Mouse (Mus musculus): ENCODE results near the gene Mreg.
"Not testable (repeated sequence)": the region's sequence is repeated elsewhere in the genome, so short reads cannot be mapped to it uniquely, and the experiment has no call there.

The Mreg gene

DNA sequence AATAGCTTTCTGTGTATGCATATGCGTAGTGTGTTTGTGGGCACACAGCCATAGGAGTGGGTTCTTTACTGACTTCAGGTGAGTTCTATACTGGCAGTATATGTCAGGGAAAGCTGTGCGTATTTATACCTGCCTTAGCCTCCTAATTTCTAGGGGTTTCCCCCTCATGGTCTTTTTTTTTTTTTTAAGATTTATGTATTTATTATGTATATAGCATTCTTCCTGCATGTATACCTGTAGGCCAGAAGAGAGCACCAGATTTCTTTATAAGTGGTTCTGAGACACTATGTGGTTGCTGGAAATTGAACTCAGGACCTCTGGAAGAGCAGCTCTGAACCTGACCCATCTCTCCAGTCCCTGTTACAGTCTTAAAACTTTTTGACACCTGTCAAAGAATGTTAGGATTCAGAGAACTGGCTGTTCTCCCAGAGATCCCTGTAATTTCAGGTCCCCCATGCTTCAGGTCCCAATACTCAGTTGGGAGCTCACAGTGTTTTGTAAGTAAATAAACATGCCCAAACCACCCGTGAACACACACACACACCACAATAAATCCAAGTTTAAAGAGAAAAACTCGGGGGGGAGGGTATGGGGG, 14.9 kb upstream of the Mreg start:
- DNase-seq (ENCODE audit: low read depth, low spot score), result no peak

DNA sequence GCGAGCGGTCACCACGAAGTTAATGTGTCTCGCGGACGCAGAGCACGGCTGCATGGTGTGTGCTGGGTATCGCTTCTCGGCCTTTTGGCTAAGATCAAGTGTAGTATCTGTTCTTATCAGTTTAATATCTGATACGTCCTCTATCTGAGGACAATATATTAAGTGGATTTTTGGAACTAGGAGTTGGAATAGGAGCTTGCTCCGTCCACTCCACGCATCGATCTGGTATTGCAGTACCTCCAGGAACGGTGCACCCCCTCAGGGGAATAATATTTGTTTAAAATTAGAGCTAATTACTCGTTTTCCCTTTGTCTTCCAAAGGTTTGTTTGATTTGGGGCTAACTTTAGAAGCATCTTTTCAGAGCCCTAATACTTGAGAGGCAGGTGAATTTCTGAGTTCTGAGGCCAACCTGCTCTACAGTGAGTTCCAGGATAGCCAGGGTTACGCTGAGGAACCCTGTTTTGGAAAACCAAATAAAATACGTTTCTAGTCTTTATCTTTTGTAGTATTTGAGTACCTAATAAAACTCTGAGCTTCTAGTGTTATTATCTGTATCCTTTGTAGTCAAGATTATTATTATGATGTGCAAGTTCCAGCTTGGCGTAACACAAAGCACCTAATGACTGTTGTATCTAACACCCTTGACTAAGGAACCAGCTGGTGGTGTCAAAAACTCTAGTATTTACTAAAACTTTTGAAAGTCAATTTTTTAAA, 14.2 kb upstream of the Mreg start:
- DNase-seq (ENCODE audit: low read depth, low spot score), result no peak

DNA sequence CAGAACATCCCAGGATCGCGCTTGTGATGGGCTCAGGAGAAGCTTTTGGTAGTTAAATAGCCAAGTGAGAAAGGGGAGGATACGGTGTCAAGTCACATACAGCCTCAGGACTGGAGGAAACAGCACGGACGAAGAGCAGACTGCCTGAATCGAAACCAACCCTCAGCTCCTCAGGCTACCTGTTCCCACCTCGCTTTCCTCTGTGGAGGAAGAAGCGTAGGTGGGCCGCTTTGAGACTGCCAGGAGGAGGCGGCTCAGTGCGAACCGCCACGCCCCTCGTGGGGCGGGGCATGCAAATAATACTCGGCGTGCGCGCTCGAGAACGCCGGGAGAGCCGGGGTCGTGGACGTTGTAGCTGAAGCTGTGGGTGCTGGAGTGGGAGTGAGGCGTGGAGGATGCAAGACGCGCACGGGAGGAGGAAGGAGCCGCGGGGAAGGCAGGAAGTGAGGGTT, 13.6 kb upstream of the Mreg start:
- not testable (repeated sequence) for DNase-seq (ENCODE audit: low read depth, low spot score)

DNA sequence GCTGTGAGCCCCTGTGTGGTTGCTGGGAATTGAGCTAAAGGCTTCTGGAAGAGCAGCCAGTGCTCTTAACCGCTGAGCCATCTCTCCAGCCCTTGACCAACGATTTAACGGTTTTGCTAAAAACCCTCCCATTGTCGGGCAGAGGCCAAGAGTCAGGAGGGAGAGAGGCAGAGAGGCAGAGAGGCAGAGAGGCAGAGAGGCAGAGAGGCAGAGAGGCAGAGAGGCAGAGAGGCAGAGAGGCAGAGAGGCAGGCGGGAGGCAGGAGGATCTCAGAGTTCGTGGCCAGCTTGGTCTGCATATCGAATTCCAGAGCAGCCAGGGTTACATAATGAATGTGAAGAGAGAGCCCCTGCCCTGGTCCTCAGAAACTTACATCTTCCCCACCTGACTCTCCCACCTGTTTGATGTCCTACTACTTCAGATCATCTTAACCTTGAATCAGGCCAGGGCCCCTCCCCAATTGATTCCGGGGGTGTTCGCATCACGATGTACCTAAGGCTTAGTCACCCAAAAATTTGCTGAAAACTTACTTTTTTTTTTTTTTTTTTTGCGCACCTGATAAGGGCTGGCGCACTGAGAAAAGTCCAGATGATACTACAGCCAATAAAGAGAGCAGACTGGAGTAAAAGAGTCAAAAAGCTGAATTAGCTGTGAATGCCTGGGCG, 13.1 kb upstream of the Mreg start:
- no peak for DNase-seq (ENCODE audit: low read depth, low spot score)

DNA sequence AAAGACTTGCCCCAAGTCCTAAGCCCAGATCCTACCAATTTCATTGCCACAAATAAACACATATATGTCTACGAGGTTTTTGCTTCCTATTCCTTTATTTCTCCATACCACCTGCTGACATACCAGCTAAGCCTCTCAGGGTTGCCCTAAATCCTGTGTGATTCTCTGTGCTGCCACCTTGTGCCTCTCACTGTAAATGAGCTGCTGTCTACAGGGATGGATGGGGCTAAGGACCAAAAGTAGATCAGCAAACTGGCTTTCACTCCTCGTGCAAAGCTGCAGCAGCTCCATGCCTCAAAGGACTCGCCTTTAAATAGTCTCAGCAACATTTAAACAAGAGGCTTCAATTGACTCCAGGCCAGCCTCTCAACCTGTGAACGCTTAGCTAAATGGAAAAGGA, 7.9 kb upstream of the Mreg start:
- DNase-seq (ENCODE audit: low read depth, low spot score), result no peak

DNA sequence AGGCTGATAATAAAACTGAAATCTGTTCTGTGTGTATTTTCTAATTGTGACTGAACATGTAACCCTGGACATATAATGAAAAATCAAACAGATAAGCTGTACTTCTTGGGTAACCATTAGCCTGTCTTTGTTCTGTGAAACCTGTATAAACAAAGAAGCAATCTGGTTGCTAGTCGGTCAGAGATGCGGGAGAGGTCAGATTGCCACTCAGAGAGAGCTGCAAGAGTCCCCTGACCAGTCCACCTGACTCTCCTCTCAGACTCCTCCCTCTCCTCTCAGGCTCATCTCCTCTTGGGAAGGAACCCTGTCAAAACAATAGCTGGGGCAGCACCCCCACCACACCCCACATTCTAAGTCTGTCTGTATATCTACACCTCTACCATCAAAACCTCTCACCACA, 7.0 kb upstream of the Mreg start:
- no peak for DNase-seq (ENCODE audit: low read depth, low spot score)

DNA sequence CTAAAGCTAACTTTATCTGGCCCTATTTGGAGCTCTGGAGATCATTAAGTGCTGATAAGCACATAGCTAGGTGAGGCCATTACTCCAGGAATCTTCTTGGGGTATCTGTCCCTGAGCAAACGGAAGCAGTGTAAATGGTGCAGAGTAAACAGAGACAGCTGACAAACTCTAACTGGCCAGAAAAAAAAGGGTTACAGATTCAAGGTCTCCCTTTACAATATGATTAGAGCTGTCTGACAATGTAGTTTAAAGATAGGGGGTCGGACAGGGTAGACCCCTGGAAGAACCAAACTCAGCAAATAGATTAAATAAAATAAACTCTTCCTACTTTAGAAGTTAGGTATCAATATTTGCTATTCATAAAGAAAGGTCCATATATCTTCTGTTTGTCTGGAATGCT, 6.5 kb upstream of the Mreg start:
- no peak for DNase-seq (ENCODE audit: low read depth, low spot score)

DNA sequence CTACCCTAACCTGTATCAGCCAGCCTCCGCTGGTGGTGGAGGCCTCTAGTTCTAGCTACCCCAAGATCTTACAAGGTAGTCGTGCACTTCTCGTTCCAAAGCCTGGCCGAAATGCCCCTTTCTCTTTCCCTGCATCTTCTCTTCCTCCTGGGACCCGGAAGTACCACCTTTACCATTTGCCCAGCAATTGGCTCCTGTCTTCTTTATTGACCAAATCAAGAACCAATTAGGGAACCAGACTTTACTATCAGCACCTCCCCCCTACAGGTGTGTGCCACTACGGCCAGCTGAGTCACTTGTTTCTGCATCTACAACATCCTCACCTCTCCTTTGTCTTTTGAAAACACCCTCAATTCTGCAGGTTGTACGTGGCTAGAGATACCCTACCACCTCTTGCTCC, 4.7 kb upstream of the Mreg start:
- no peak for DNase-seq (ENCODE audit: low read depth, low spot score)

DNA sequence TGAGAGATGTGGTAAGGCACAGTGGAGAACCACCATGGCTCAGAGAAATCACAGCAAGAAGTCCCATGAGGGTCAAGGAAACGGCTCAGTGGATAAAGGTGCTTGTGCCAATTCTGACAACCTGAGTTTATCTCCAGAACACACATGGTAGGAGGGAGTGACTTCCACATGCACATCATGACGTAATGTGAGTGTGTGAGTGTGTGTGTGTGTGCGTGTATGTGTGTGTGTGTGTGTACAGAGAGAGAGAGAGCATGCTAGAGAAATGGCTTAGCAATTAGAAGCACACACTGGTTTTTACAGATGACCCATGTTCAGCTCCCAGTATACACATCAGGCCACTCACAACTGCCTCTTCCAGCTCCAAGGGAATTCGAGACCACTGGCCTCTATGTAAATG, 3.1 kb upstream of the Mreg start:
- no peak for DNase-seq (ENCODE audit: low read depth, low spot score)

DNA sequence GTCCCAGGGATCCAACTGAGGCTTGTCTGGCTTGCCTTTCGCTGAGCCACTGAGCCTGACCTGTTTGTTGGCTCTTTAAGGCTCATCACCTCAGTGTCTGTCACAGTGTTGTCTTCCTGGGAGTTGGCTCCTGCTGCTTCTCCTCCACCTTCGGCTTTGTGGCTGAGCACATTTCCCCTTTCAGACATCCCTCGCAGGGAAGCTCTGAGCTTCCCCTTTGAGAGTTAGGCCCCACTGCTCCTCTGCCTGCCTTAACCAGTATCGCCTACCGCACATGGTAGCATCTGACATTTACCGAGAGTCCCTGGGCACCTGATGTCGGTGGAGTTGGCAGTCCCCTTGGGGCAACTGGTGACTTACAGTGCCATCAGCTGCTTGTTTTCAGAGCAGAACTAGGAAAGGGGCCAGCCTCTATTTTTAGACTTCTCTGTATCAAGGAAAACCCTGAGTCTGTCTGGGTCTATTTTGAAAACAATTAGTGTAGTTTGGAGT, 2.4 kb upstream of the Mreg start:
- DNase-seq (ENCODE audit: low read depth, low spot score), result no peak

DNA sequence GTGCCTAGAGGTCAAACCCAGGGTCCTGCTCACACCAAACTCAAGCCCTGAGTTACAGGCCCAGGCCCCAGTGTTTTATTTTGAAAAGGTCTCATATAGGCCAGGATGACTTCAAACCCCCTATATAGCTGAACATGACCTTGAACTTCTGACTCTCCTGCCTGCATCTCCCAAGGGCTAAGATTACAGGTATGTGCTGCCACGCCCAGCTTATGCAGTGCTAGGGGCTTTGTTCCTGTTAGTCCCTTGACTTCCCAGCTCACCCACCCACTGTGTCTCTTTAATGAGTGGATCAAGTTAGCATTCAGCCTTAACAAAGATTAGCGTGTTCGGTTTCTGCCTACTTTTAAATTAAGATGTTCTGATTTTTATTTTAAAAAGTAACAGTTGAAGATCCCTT, 1.8 kb upstream of the Mreg start:
- DNase-seq (ENCODE audit: low read depth, low spot score), result no peak

DNA sequence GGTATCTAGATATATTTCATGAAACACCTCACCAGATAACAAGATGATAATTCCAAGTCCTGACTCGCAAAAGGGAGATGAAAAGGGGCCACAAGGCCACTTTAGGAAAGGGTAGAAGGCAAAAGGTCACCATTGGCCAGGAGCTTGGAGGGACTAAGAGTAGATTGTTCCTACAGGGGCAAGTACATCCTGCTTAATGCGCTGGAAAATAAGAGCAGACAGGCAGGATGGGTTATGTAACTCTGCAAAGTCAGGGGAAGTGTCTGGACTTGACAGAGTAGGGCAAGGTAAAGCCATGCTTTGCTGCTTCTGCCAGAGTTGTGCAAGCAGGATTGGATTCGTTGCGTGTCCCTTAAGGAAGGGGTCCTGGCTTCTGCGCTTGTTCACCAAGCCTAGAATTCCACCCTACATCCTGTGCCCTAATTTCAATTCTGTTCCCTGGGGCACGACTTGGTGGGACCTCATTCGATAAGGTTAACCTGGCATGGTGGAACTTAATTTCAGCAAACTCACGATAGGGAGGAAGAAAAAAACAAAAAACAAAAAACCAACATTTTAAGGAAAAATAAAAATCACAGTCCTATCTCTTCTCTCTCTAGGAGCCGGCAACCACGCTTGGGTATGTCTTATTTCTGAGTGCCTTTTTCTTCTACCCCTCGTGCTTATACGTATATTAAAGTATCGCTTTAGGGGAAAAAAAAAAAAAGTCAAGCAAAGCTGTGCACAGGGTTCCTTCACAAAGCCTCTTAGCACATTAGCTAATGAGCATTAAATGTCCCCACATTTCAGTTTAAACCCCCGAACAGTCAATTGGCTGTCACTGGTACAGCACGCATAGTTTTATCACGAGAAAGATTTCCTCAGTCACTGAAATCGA, 1.1 kb downstream of the Mreg start:
- no peak for DNase-seq (ENCODE audit: low read depth, low spot score)

DNA sequence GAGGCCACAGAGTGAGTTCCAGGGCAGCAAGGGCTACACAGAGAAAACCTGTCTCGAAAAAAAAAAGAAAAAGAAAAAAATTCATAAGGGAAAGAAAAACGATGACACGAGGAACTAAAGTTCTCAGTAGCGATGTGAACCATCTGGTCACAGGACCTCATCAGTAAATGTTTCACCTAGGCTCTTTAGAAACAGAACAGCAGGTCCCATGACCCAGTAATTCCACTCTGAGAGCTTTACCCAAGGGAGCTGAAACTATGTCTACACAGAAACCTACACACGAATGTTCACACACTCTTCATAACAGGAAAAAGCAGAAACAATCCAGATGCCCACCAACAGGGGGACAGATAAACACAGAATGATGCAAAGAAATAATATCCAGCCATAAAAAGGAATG, 4.0 kb downstream of the Mreg start:
- DNase-seq (ENCODE audit: low read depth, low spot score), result no peak

DNA sequence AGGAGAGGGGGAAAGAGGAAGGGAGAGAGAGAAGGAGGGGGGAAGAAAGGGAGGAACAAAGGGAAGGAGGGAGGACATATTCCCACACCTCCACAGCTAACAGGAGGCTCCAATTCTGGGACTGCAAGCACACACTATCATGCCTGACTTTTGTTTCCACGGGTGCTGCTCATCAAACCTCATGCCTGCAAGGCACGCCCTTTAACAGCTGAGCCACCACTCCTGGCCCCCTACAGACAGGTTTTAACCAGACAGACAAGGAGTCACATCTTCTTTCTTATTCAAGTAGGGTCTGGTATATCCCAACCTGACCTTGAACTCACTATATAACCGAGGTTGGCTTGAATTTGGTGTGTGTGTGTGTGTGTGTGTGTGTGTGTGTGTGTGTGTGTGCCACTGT, 7.0 kb downstream of the Mreg start:
- no peak for DNase-seq (ENCODE audit: low read depth, low spot score)

DNA sequence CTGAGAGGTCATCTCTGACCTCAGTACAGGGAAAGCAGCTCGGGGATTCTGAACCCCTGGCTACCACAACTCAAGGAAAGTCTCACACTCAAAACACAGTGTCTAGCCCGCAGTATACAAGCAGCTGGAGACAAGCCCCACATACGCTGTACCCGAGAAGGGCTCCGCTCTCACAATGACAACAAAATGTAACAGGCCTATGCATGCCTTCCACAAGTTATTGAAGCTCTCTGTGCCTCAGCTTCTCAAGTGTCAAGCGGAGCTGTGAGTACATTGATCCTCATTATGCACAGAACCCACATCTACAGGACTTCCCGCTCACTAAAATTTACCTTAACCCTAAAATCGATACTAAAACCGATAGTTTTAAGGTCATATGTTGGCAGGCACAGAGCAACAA, 8.9 kb downstream of the Mreg start:
- no peak for DNase-seq (ENCODE audit: low read depth, low spot score)

DNA sequence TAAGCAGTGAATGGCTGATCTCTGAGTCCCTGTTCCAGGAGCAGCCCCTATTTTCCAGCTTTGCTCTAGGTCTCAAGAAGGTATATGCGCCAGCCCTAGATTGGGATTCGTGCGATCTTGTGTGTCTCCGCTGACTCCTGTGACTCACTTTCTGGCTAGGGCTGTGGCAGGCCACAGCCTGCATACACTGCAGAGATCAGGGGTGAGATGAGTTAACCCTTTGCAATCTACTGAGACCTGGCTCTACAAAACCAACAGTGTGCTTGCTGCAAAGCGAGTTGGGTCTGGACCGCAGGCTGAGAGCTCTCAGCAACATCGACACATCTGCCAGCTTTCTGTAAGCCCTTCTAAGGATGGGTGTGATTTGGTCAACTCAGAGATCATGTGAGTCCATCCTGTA, 9.4 kb downstream of the Mreg start:
- no peak for DNase-seq (ENCODE audit: low read depth, low spot score)

DNA sequence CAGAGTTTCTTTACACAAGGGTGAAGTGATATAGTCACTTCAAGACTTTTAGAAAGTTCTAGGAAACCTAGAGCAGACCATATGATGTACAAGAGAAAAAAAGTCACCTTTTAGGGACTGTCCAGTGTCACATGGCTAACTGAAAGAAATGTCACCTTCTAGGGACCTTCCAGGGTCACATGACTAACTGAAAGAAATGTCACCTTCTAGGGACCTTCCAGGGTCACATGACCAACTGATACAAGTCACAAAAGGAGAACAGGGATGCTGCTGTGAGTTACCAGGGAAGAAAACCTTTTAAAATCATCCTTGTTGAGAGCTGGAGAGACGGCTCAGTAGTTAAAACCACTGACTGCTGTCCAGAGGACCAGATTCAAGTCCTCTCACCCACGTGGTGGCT, 10.0 kb downstream of the Mreg start:
- DNase-seq (ENCODE audit: low read depth, low spot score), result no peak

DNA sequence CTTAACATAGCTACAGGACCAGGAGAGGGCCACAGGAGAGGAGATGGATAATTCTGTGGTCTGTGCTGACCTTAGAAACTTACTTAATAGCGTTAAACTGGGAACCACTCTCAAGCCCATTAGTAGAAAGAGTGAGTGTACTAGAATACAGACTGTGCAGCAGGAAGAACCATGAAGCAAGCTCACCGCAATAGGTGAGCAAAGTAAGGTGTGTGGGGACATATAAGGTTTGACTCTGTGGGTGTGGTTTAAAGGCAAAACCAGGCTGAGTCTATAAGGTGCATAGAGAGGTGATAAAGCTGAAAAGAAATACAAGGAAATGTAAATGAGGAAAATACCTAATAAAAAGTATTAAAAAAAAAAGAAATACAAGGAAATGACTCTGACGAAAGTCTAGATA, 11.0 kb downstream of the Mreg start:
- no peak for DNase-seq (ENCODE audit: low read depth, low spot score)

DNA sequence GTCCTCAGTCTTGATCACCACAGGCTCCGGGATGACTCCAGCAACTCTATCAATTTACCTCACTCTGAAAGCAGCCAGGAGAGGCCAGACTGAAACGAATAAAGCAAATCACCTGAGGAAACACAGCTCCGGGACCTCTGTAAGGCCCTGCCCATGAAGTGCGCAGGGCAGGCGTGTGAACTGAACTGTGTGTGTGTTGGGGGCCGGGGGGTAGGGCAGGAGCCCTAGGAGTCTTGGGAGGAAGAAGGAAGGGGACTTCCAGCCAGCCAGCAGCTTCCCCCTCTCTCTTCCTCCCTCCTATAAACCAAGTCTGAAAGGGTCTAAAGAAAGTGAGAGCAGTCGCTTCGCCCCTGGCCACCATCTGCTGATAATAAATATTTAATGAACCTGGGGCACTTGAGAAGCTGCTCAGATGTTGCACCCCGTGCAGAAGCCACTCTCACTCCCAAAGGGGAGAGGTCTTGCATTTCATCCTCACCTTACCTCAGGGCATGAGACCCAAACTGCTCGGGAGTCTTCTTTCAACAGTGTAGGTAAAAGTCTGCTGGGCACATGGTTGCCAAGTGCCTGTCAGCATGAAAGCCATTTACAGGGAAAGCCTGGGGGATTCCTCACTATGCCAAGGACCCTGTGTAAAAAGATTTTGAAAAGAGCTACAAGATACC, 13.8 kb downstream of the Mreg start:
- no peak for DNase-seq (ENCODE audit: low read depth, low spot score)

DNA sequence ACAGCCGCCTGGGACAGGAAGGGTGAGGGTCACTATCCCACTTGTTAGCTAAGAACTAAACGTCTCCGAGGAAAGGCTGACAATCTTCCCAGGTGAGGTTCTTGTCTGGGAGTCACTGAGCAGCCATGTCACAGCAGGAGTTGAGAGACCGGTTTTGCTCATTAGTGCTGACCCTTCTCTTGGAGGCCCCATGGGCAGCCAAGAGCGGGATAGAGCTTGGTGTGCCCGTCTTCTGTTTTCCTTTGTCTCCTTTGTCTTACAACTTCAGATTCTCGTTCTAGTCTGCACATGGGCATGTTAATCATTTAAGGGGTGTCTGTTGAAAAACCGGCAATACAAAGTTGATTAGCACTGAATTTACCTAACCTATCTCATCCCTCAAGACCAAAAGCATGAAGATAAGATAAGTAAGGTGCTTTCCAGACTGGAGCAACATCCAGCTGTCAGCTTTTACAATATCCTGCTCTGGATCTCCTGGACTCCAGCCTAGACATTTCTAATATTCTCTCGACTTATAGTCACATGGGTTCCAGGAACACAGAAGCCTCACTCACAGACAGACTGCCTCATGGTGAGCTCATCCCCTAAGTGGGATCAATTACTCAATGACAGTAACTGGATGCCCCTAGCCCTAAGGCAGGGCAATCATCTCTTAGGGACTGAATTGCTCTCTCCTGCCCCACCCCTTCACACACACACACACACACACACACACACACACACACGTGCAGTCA, 15.3 kb downstream of the Mreg start:
- no peak for DNase-seq (ENCODE audit: low read depth, low spot score)

DNA sequence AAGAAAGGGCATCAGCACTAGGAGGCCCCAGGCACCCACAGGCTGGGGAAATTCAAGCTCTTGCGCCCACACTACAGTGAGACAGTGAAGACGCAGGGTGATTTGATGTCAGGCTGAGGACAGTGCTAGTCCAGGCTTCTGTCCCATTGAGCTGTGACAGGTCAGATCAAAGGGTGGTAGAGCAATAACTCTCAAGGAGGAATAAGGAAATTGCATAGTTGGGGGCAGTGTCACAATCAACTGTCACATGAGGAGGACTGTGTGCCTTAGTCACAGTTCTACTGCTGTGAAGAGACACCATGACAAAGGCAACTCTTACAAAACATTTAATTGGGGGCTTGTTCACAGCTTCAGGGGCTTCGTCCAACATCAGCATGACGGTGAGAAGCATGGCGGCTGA, 16.0 kb downstream of the Mreg start:
- DNase-seq (ENCODE audit: low read depth, low spot score), result no peak

Measured in c-Kit-negative CD71-positive TER-119-positive erythroid progenitor cells, embryonic 14.5 days (primary cell).